Mouse (Mus musculus): ENCODE data around the gene Nr5a2. TPM values are rescaled to one million over a fixed set of nuclear protein-coding genes. Genes with fewer than 3 reads are reported as not detected.

Nr5a2 gene
- total and polyA plus RNA-seq, 3 experiments, result 0.16 TPM; not detected in 2

- Histone ChIP-seq H3K4me1 (ENCODE audit: insufficient read depth, low read depth, low read length) (no peaks in the 10 kb centered on the region), H3K36me3 (replicated peaks) (no peaks in the 10 kb centered on the region), H3K27me3 (ENCODE audit: insufficient read depth, low read length) (no peaks in the 10 kb centered on the region), H3K9me3 (replicated peaks) (peaks cover 50% of the 10 kb centered on the region), H3K4me3 (ENCODE audit: low read depth, low read length) (no peak overlapping the region)
- no peak for DNase-seq (ENCODE audit: low spot score)
- ATAC-seq (ENCODE audit: extremely low read depth, insufficient number of reproducible peaks, low FRiP score, poor library complexity, severe bottlenecking), result no peak
- TF ChIP-seq GATA2 (IDR thresholded peaks at IDR 0.05; ENCODE audit: borderline replicate concordance, low read depth, low read length) (no peak), GATA1 (IDR thresholded peaks at IDR 0.05; ENCODE audit: borderline replicate concordance, low read length) (no peak), POLR2AphosphoS5 (IDR thresholded peaks at IDR 0.05; ENCODE audit: insufficient replicate concordance, low read depth, low read length) (no peak), TAL1 (conservative IDR thresholded peaks at IDR 0.05; ENCODE audit: low read depth, low read length) (no peak), CTCF (IDR thresholded peaks at IDR 0.05; ENCODE audit: low read depth, low read length) (no peak)
Measured at GRCm38 (mm10) chr1:136868955-136869354, 91.3 kb downstream of the Nr5a2 start.

- H3K4me1 ChIP-seq (ENCODE audit: insufficient read depth, low read depth, low read length), result no peaks in the 10 kb centered on the region
- peaks cover 51% of the 10 kb centered on the region for H3K9me3 ChIP-seq (replicated peaks)
- no peak for DNase-seq (ENCODE audit: low spot score)
- TF ChIP-seq POLR2AphosphoS5 (IDR thresholded peaks at IDR 0.05; ENCODE audit: insufficient replicate concordance, low read depth, low read length) (no peak), GATA1 (IDR thresholded peaks at IDR 0.05; ENCODE audit: borderline replicate concordance, low read length) (no peak), CTCF (IDR thresholded peaks at IDR 0.05; ENCODE audit: low read depth, low read length) (no peak), TAL1 (conservative IDR thresholded peaks at IDR 0.05; ENCODE audit: low read depth, low read length) (no peak), GATA2 (IDR thresholded peaks at IDR 0.05; ENCODE audit: borderline replicate concordance, low read depth, low read length) (no peak)
- H3K27me3 ChIP-seq (ENCODE audit: insufficient read depth, low read length), result no peaks in the 10 kb centered on the region
- no peak overlapping the region for H3K4me3 ChIP-seq (ENCODE audit: low read depth, low read length)
- no peaks in the 10 kb centered on the region for H3K36me3 ChIP-seq (replicated peaks)
- ATAC-seq (ENCODE audit: extremely low read depth, insufficient number of reproducible peaks, low FRiP score, poor library complexity, severe bottlenecking), result no peak
Measured at GRCm38 (mm10) chr1:136868285-136868684, 92.0 kb downstream of the Nr5a2 start.

GRCm38 (mm10) chr1:136866481-136867092 is 93.7 kb downstream of the Nr5a2 start:
- DNase-seq (ENCODE audit: low spot score) (no peak), ATAC-seq (ENCODE audit: extremely low read depth, insufficient number of reproducible peaks, low FRiP score, poor library complexity, severe bottlenecking) (no peak)
- Histone ChIP-seq H3K9me3 (replicated peaks) (peaks cover 54% of the 10 kb centered on the region), H3K27me3 (ENCODE audit: insufficient read depth, low read length) (no peaks in the 10 kb centered on the region), H3K4me1 (ENCODE audit: insufficient read depth, low read depth, low read length) (no peaks in the 10 kb centered on the region), H3K36me3 (replicated peaks) (no peaks in the 10 kb centered on the region), H3K4me3 (ENCODE audit: low read depth, low read length) (no peak overlapping the region)
- no peak for TF ChIP-seq TAL1 (conservative IDR thresholded peaks at IDR 0.05; ENCODE audit: low read depth, low read length)
- no peak for TF ChIP-seq GATA2 (IDR thresholded peaks at IDR 0.05; ENCODE audit: borderline replicate concordance, low read depth, low read length)
- TF ChIP-seq CTCF (IDR thresholded peaks at IDR 0.05; ENCODE audit: low read depth, low read length), result no peak

GRCm38 (mm10) chr1:136863209-136863608 is 97.0 kb downstream of the Nr5a2 start:
- H3K4me3 ChIP-seq (ENCODE audit: low read depth, low read length), result no peak overlapping the region
- H3K36me3 ChIP-seq (replicated peaks), result no peaks in the 10 kb centered on the region
- ATAC-seq (ENCODE audit: extremely low read depth, insufficient number of reproducible peaks, low FRiP score, poor library complexity, severe bottlenecking), result no peak
- no peaks in the 10 kb centered on the region for H3K27me3 ChIP-seq (ENCODE audit: insufficient read depth, low read length)
- no peaks in the 10 kb centered on the region for H3K4me1 ChIP-seq (ENCODE audit: insufficient read depth, low read depth, low read length)
- H3K9me3 ChIP-seq (replicated peaks), result peaks cover 63% of the 10 kb centered on the region
- no peak for DNase-seq (ENCODE audit: low spot score)
- TF ChIP-seq GATA2 (IDR thresholded peaks at IDR 0.05; ENCODE audit: borderline replicate concordance, low read depth, low read length) (no peak), TAL1 (conservative IDR thresholded peaks at IDR 0.05; ENCODE audit: low read depth, low read length) (no peak), POLR2AphosphoS5 (IDR thresholded peaks at IDR 0.05; ENCODE audit: insufficient replicate concordance, low read depth, low read length) (no peak), CTCF (IDR thresholded peaks at IDR 0.05; ENCODE audit: low read depth, low read length) (no peak), GATA1 (IDR thresholded peaks at IDR 0.05; ENCODE audit: borderline replicate concordance, low read length) (no peak)

- DNase-seq (ENCODE audit: low spot score) (no peak), ATAC-seq (ENCODE audit: extremely low read depth, insufficient number of reproducible peaks, low FRiP score, poor library complexity, severe bottlenecking) (no peak)
- no peak overlapping the region for H3K4me3 ChIP-seq (ENCODE audit: low read depth, low read length)
- no peaks in the 10 kb centered on the region for H3K27me3 ChIP-seq (ENCODE audit: insufficient read depth, low read length)
- H3K4me1 ChIP-seq (ENCODE audit: insufficient read depth, low read depth, low read length), result no peaks in the 10 kb centered on the region
- peaks cover 63% of the 10 kb centered on the region for H3K9me3 ChIP-seq (replicated peaks)
- no peaks in the 10 kb centered on the region for H3K36me3 ChIP-seq (replicated peaks)
- TF ChIP-seq GATA2 (IDR thresholded peaks at IDR 0.05; ENCODE audit: borderline replicate concordance, low read depth, low read length) (no peak), GATA1 (IDR thresholded peaks at IDR 0.05; ENCODE audit: borderline replicate concordance, low read length) (no peak), CTCF (IDR thresholded peaks at IDR 0.05; ENCODE audit: low read depth, low read length) (no peak), TAL1 (conservative IDR thresholded peaks at IDR 0.05; ENCODE audit: low read depth, low read length) (no peak), POLR2AphosphoS5 (IDR thresholded peaks at IDR 0.05; ENCODE audit: insufficient replicate concordance, low read depth, low read length) (no peak)
Measured at GRCm38 (mm10) chr1:136859454-136859853, 100.8 kb downstream of the Nr5a2 start.

- Histone ChIP-seq H3K36me3 (replicated peaks) (no peaks in the 10 kb centered on the region), H3K9me3 (replicated peaks) (peaks cover 63% of the 10 kb centered on the region), H3K4me1 (ENCODE audit: insufficient read depth, low read depth, low read length) (no peaks in the 10 kb centered on the region), H3K27me3 (ENCODE audit: insufficient read depth, low read length) (no peaks in the 10 kb centered on the region), H3K4me3 (ENCODE audit: low read depth, low read length) (no peak overlapping the region)
- ATAC-seq (ENCODE audit: extremely low read depth, insufficient number of reproducible peaks, low FRiP score, poor library complexity, severe bottlenecking), result no peak
- TF ChIP-seq TAL1 (conservative IDR thresholded peaks at IDR 0.05; ENCODE audit: low read depth, low read length) (no peak), CTCF (IDR thresholded peaks at IDR 0.05; ENCODE audit: low read depth, low read length) (no peak), POLR2AphosphoS5 (IDR thresholded peaks at IDR 0.05; ENCODE audit: insufficient replicate concordance, low read depth, low read length) (no peak), GATA1 (IDR thresholded peaks at IDR 0.05; ENCODE audit: borderline replicate concordance, low read length) (no peak), GATA2 (IDR thresholded peaks at IDR 0.05; ENCODE audit: borderline replicate concordance, low read depth, low read length) (no peak)
- DNase-seq (ENCODE audit: low spot score), result no peak
Measured at GRCm38 (mm10) chr1:136858724-136859123, 101.5 kb downstream of the Nr5a2 start.
